Mouse (Mus musculus): ENCODE data around the gene Rsrc1. TPM values are rescaled to one million over a fixed set of nuclear protein-coding genes. Genes with fewer than 3 reads are reported as not detected.

Rsrc1 gene
- polyA plus RNA-seq, 1 experiment: 29.0 TPM

GRCm38 (mm10) chr3:67352763-67353149 lies 371.6 kb downstream of the Rsrc1 start:
- H3K4me1 ChIP-seq (ENCODE audit: control insufficient read depth, insufficient read depth, insufficient read length, low read length): no peaks in the 10 kb centered on the region
- H3K4me3 ChIP-seq (ENCODE audit: insufficient read depth, low read depth, low read length): no peak overlapping the region
- H3K27ac ChIP-seq (replicated peaks; ENCODE audit: low read depth, low read length): no peak overlapping the region

- Histone ChIP-seq H3K4me1 (ENCODE audit: control insufficient read depth, insufficient read depth, insufficient read length, low read length) (no peaks in the 10 kb centered on the region), H3K27ac (replicated peaks; ENCODE audit: low read depth, low read length) (no peak overlapping the region), H3K4me3 (ENCODE audit: insufficient read depth, low read depth, low read length) (no peak overlapping the region)
Observed at GRCm38 (mm10) chr3:67358376-67358775, 377.2 kb downstream of the Rsrc1 start.

DNA sequence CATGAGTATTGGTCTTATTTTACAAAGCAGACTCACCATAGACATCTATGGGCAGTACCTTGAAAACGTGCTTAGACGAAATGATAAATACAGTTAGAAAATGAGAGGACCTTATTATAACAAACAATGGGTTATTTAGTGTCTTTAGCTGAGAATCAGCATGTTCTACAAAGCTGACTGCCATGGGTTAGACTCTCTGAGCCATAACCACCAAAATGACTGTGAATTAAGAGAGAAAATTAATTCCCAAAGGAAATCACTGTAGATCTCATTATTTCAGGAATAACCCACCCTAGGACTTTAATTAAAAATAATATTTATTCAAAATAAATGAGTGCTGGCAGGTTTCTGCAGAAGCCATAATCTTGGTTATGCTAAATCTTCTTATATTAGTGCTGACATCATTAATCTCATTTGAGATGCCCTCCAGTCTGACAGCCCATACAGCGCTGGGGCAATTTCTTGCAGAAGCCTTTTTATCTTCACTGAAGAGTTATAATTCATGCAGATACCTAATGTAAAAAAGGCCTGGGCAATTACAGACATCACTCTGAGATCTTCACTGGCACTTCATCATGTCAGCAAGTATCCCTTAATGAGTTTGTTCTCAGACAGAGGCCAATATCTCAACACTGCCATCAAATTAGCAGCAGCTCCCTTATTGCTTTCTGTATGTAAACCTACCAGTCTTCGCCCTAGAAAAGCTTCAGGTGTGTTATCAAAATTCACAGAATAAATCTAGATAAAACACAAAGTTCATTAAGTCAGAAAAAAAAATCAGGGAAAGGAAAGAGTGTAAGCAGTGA lies 385.1 kb downstream of the Rsrc1 start:
- Histone ChIP-seq H3K4me3 (ENCODE audit: insufficient read depth, low read depth, low read length) (no peak overlapping the region), H3K27ac (replicated peaks; ENCODE audit: low read depth, low read length) (no peak overlapping the region)

GRCm38 (mm10) chr3:67367481-67367880 lies 386.3 kb downstream of the Rsrc1 start:
- H3K4me3 ChIP-seq (ENCODE audit: insufficient read depth, low read depth, low read length): no peak overlapping the region
- H3K27ac ChIP-seq (replicated peaks; ENCODE audit: low read depth, low read length): no peak overlapping the region
- H3K4me1 ChIP-seq (ENCODE audit: control insufficient read depth, insufficient read depth, insufficient read length, low read length): no peaks in the 10 kb centered on the region

More for the DNA sequence above, 385.1 kb downstream of the Rsrc1 start:
- H3K4me1 ChIP-seq (ENCODE audit: control insufficient read depth, insufficient read depth, insufficient read length, low read length): no peaks in the 10 kb centered on the region

- Histone ChIP-seq H3K4me3 (ENCODE audit: insufficient read depth, low read depth, low read length) (no peak overlapping the region), H3K4me1 (ENCODE audit: control insufficient read depth, insufficient read depth, insufficient read length, low read length) (no peaks in the 10 kb centered on the region), H3K27ac (replicated peaks; ENCODE audit: low read depth, low read length) (no peak overlapping the region)
Observed at GRCm38 (mm10) chr3:67369407-67370079, 388.4 kb downstream of the Rsrc1 start.

GRCm38 (mm10) chr3:67372194-67372593 lies 391.0 kb downstream of the Rsrc1 start:
- H3K4me3 ChIP-seq (ENCODE audit: insufficient read depth, low read depth, low read length): no peak overlapping the region
- no peak overlapping the region for H3K27ac ChIP-seq (replicated peaks; ENCODE audit: low read depth, low read length)
- no peaks in the 10 kb centered on the region for H3K4me1 ChIP-seq (ENCODE audit: control insufficient read depth, insufficient read depth, insufficient read length, low read length)

DNA sequence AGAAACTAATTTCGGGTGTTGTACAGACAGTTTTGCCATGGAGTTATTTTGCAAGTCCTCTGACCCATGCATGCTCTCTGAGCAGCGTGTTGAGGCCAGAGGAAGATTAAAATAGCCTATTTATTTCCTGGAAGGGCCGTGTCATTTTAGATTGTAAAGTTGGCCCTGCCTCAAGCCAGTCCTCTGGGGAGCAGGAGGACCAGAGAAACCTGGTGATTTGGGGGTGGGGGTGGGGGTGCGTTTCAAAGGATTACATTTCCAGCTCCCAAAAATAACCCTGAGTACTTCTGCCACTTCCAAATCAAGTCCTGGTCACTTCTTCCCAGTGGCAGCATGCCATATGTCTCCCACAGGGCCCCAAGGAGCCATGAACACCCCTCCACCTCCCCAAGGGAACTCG lies 391.6 kb downstream of the Rsrc1 start:
- Histone ChIP-seq H3K27ac (replicated peaks; ENCODE audit: low read depth, low read length) (no peak overlapping the region), H3K4me1 (ENCODE audit: control insufficient read depth, insufficient read depth, insufficient read length, low read length) (no peaks in the 10 kb centered on the region), H3K4me3 (ENCODE audit: insufficient read depth, low read depth, low read length) (no peak overlapping the region)

DNA sequence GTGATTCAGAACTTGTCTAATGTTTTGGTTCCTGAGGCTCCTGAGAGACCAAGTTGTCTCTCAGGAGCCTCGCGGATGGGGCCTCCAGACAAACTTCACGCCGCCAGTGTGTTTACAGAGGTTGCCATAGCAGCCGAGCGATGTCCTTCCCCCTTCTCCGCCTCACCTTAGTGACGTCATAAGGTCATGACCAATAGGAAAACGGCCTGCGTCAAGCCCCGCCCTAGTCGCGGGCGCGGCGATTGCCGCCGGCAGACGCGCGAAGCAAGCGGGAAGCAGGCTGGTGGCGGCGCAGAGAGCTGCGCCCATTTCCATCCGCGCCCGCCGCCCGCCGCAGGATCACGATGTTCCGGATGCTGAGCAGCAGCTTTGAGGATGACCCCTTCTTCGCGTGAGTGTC lies 392.7 kb downstream of the Rsrc1 start, which contains the start of gene Mlf1:
Gene Mlf1, plus strand, starts transcription at position 226 of the 400 bp plus-strand sequence.
- H3K4me3 ChIP-seq (ENCODE audit: insufficient read depth, low read depth, low read length): peak within 1 kb of the TSS; percentile 45
- H3K4me1 ChIP-seq (ENCODE audit: control insufficient read depth, insufficient read depth, insufficient read length, low read length): no peaks in the 10 kb centered on the region
- no peak within 1 kb of the TSS for H3K27ac ChIP-seq (replicated peaks; ENCODE audit: low read depth, low read length)

- Histone ChIP-seq H3K4me3 (ENCODE audit: insufficient read depth, low read depth, low read length) (peak overlapping the region; percentile 45), H3K27ac (replicated peaks; ENCODE audit: low read depth, low read length) (no peak overlapping the region), H3K4me1 (ENCODE audit: control insufficient read depth, insufficient read depth, insufficient read length, low read length) (no peaks in the 10 kb centered on the region)
Observed at GRCm38 (mm10) chr3:67374360-67374778, 393.2 kb downstream of the Rsrc1 start.

DNA sequence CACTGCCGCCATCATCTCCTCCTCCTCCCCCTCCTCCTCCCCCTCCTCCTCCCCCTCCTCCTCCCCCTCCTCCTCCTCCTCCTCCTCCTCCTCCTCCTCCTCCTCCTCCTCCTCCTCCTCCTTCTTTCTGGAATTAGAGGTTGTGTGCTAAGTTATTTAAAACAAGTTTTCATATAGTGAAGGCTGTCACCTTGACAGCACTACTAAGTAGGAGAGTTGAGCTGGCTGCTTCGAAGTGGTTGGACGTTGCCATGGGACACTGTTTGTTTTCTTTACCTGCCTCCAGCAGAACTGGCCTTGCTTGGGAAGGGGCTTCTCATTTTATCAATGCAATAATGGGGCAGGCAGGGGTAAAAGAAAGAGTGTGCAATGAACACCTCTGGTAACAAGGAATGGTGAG lies 393.9 kb downstream of the Rsrc1 start, which contains the start of gene Gm17402:
Gene Gm17402, minus strand, starts transcription at position 101 of the 400 bp plus-strand sequence.
- no peaks in the 10 kb centered on the region for H3K4me1 ChIP-seq (ENCODE audit: control insufficient read depth, insufficient read depth, insufficient read length, low read length)
- peak within 1 kb of the TSS; percentile 45 for H3K4me3 ChIP-seq (ENCODE audit: insufficient read depth, low read depth, low read length)
- H3K27ac ChIP-seq (replicated peaks; ENCODE audit: low read depth, low read length): no peak within 1 kb of the TSS

DNA sequence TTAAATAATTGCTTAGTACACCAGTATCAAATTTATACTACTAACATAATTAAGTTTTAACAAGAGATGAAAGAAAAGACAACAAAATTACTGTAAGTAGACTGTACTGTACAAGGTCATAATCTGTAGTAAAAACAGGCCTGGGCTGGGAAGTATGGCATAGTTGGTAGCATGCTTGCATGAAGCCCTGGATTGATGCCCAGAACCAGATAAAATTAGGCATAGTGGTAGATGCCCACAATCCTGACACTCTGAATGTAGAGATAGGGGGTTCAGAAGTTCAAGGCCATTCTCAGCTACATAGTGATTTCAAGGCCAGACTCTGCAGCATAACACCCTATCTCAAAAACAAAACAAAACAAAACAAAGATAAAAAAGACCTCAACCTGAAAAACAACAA lies 397.0 kb downstream of the Rsrc1 start:
- H3K27ac ChIP-seq (replicated peaks; ENCODE audit: low read depth, low read length): no peak overlapping the region
- H3K4me1 ChIP-seq (ENCODE audit: control insufficient read depth, insufficient read depth, insufficient read length, low read length): no peaks in the 10 kb centered on the region
- no peak overlapping the region for H3K4me3 ChIP-seq (ENCODE audit: insufficient read depth, low read depth, low read length)

Other genes starting within 250 kb of the Rsrc1 start
- gene Shox2, start 381 bp downstream of the Rsrc1 start, polyA plus RNA-seq (2012; ENCODE audit: insufficient read depth, insufficient read length, missing spikeins): 2.0 and 2.6 TPM in 2 replicates

Data from brown adipose tissue, adult 24 weeks (tissue).